Comparison of ENCODE assay signal across 20 mouse cellular contexts in the genomic region with DNA sequence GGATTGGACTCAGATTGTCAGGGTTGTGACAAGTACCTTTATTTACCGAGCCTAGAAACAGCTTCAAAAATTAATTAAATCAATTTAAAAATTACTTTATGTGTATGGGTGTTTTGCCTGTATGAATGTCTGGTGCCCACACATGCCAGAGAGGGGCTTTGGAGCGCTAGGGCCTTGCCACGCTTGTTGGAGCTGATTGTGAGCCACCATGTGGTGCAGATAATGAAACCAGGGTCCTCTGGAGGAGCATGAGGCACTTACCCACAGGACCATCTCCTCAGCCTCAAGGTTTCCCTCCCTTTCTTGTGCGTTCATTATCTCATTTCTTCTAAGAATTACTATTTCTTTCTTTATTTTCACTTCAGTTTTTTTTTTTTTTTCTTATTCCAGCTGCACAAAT.
"Had no signal": no experiment of that assay in that cellular context is flagged by ENCODE, and none has a peak within 500 bp of the region (broad histone marks: within the 10 kb centered on the region; RNA-seq: fewer than 3 reads in every experiment).

No protein-coding gene starts in this region.

- H3K9me3 ChIP-seq: intestine, embryonic 15.5 days; kidney, embryonic 15.5 days; megakaryocyte, embryonic 14.5 days; midbrain, embryonic 12.5 days; midbrain, embryonic 15.5 days; neural tube, embryonic 13.5 days had no signal

- ATAC-seq: lung, postnatal 0 days; midbrain, embryonic 15.5 days had no signal

- H3K27ac ChIP-seq: intestine, embryonic 15.5 days; kidney, embryonic 15.5 days; left cerebral cortex, adult 2 months; macrophage; midbrain, embryonic 12.5 days; midbrain, embryonic 15.5 days; neural tube, embryonic 13.5 days had no signal

- DNase-seq: kidney, adult 11 months; kidney, adult 8-10 months; kidney, postnatal 10 days; kidney, postnatal 4 days; lung, embryonic 14.5 days; right cerebral cortex, postnatal 25 days; spleen, adult 18-20 months; thymus, adult 18-20 months; thymus, postnatal 14 days; thymus, postnatal 4 days had no signal

- H3K4me3 ChIP-seq: intestine, embryonic 15.5 days; kidney, embryonic 15.5 days; left cerebral cortex, adult 2 months; midbrain, embryonic 12.5 days; midbrain, embryonic 15.5 days; myocyte; neural tube, embryonic 13.5 days had no signal

- H3K4me1 ChIP-seq: intestine, embryonic 15.5 days; kidney, embryonic 15.5 days had no signal

- H3K9ac ChIP-seq: intestine, embryonic 15.5 days; kidney, embryonic 15.5 days; lung, embryonic 14.5 days; midbrain, embryonic 12.5 days; midbrain, embryonic 15.5 days; neural tube, embryonic 13.5 days had no signal

- H3K36me3 ChIP-seq: intestine, embryonic 15.5 days; kidney, embryonic 15.5 days; midbrain, embryonic 12.5 days; midbrain, embryonic 15.5 days; neural tube, embryonic 13.5 days had no signal

- H3K27me3 ChIP-seq: intestine, embryonic 15.5 days; kidney, embryonic 15.5 days; megakaryocyte, embryonic 14.5 days; midbrain, embryonic 12.5 days; midbrain, embryonic 15.5 days; neural tube, embryonic 13.5 days had no signal

- H3K4me2 ChIP-seq: intestine, embryonic 15.5 days; kidney, embryonic 15.5 days; midbrain, embryonic 12.5 days; midbrain, embryonic 15.5 days; neural tube, embryonic 13.5 days had no signal
